Mouse (Mus musculus) forebrain, embryonic 12.5 days (tissue): ENCODE measurements around the gene 2310011J03Rik. TPM values are rescaled to one million over a fixed set of nuclear protein-coding genes. Genes with fewer than 3 reads are reported as not detected.

ENCODE experiments used
- microRNA-seq: library from miRNA; unstranded; fragments of <30 nt; microRNA quantifications from one replicate; pipeline ENCODE4, GENCODE M21; 2017
- polyA plus RNA-seq: library from polyadenylated mRNA; unstranded; fragments of >200 nt; fragmentation: Nextera tagmentation; extraction: Ambion mirVana; gene quantifications from 2 replicates; pipeline ENCODE4 v1.2.1, GENCODE M21; 2016

Gene 2310011J03Rik
- polyA plus RNA-seq, 1 experiment from 2014 or later: 44.4 TPM

Small RNA genes within 50 kb of the gene (microRNA-seq; reads per million reads assigned to microRNA genes)
- 0.97 reads per million for gene Mir6911

Other genes with a start within 250 kb of the 2310011J03Rik start
- gene Sbno2, start 215.0 kb downstream of the 2310011J03Rik start, polyA plus RNA-seq: 14.8 and 16.4 TPM in 2 replicates
- gene Stk11, start 204.7 kb downstream of the 2310011J03Rik start, polyA plus RNA-seq: 20.8 and 23.2 TPM in 2 replicates
- gene Atp5d, start 181.9 kb downstream of the 2310011J03Rik start, polyA plus RNA-seq: 405 and 428 TPM in 2 replicates
- gene Cbarp, start 179.7 kb downstream of the 2310011J03Rik start, polyA plus RNA-seq: 13.2 and 13.8 TPM in 2 replicates
- gene Midn, start 172.3 kb downstream of the 2310011J03Rik start, polyA plus RNA-seq: 45.0 and 50.3 TPM in 2 replicates
- 224 and 240 TPM in 2 replicates for gene Cirbp, start 154.6 kb downstream of the 2310011J03Rik start, polyA plus RNA-seq
- gene 1600002K03Rik, start 147.6 kb downstream of the 2310011J03Rik start, polyA plus RNA-seq: 11.1 and 11.6 TPM in 2 replicates
- gene Efna2, start 141.1 kb downstream of the 2310011J03Rik start, polyA plus RNA-seq: 36.4 and 48.9 TPM in 2 replicates
- gene Mum1, start 94.1 kb downstream of the 2310011J03Rik start, polyA plus RNA-seq: 55.5 and 58.4 TPM in 2 replicates
- gene Ndufs7, start 71.4 kb downstream of the 2310011J03Rik start, polyA plus RNA-seq: 201 and 216 TPM in 2 replicates
- 15.9 and 19.0 TPM in 2 replicates for gene Gamt, start 59.5 kb downstream of the 2310011J03Rik start, polyA plus RNA-seq
- 65.1 and 69.7 TPM in 2 replicates for gene Dazap1, start 59.1 kb downstream of the 2310011J03Rik start, polyA plus RNA-seq
- gene Rps15, start 28.1 kb downstream of the 2310011J03Rik start, polyA plus RNA-seq: 708 and 760 TPM in 2 replicates
- 144 and 165 TPM in 2 replicates for gene Apc2, start 24.6 kb downstream of the 2310011J03Rik start, polyA plus RNA-seq
- gene Pcsk4, start 9.0 kb upstream of the 2310011J03Rik start, polyA plus RNA-seq: 3.7 and 3.8 TPM in 2 replicates
- gene Reep6, start 9.4 kb upstream of the 2310011J03Rik start, polyA plus RNA-seq: 4.1 and 4.4 TPM in 2 replicates
- 0.17 and 0.55 TPM in 2 replicates for gene Adamtsl5, start 27.9 kb upstream of the 2310011J03Rik start, polyA plus RNA-seq
- 0.23 and 0.40 TPM in 2 replicates for gene Plk5, start 35.9 kb upstream of the 2310011J03Rik start, polyA plus RNA-seq
- 17.3 and 21.3 TPM in 2 replicates for gene Mex3d, start 67.1 kb upstream of the 2310011J03Rik start, polyA plus RNA-seq
- 312 and 327 TPM in 2 replicates for gene Mbd3, start 79.0 kb upstream of the 2310011J03Rik start, polyA plus RNA-seq
- 371 and 400 TPM in 2 replicates for gene Uqcr11, start 86.3 kb upstream of the 2310011J03Rik start, polyA plus RNA-seq
- 203 and 205 TPM in 2 replicates for gene Tcf3, start 113.1 kb upstream of the 2310011J03Rik start, polyA plus RNA-seq
- gene Onecut3, start 174.3 kb upstream of the 2310011J03Rik start, polyA plus RNA-seq: 0.68 and 0.83 TPM in 2 replicates
- gene Atp8b3, start 218.6 kb upstream of the 2310011J03Rik start, polyA plus RNA-seq: 0.46 and 0.64 TPM in 2 replicates
- 31.0 and 36.0 TPM in 2 replicates for gene Rexo1, start 241.0 kb upstream of the 2310011J03Rik start, polyA plus RNA-seq